Mouse (Mus musculus): ENCODE results near the gene Sh3d21. TPM values are rescaled to one million over a fixed set of nuclear protein-coding genes. Genes with fewer than 3 reads are reported as not detected.

Sh3d21 gene
- total and polyA plus RNA-seq, 3 experiments: 0.31 to 1.3 TPM; not detected in 1

- no peaks in the 10 kb centered on the region for H3K27me3 ChIP-seq (ENCODE audit: control insufficient read depth in 1 of 2, insufficient read depth in 2 of 2, low read length in 2 of 2)
- H3K9me3 ChIP-seq (replicated peaks; ENCODE audit: insufficient read depth, low read length): no peaks in the 10 kb centered on the region
- no peaks in the 10 kb centered on the region for H3K4me1 ChIP-seq (ENCODE audit: control insufficient read depth in 1 of 2, insufficient read depth in 2 of 2, low read length in 2 of 2)
- H3K27ac ChIP-seq (ENCODE audit: control insufficient read depth, low read depth, low read length): no peak overlapping the region
- no peak for TF ChIP-seq RCOR1 (IDR thresholded peaks at IDR 0.05; ENCODE audit: low read depth, low read length)
- no peak for TF ChIP-seq CHD2 (IDR thresholded peaks at IDR 0.05; ENCODE audit: low read length)
- no peak for TF ChIP-seq SMC3 (IDR thresholded peaks at IDR 0.05; ENCODE audit: low read depth, low read length)
- TF ChIP-seq CTCF (IDR thresholded peaks at IDR 0.05 in 2 of 3, conservative IDR thresholded peaks at IDR 0.05 in 1 of 3; ENCODE audit: control insufficient read depth in 1 of 3, insufficient read depth in 1 of 3, low read depth in 2 of 3, low read length in 3 of 3, poor library complexity in 1 of 3, severe bottlenecking in 1 of 3): no peak
- no peak for TF ChIP-seq TBP (IDR thresholded peaks at IDR 0.05; ENCODE audit: low read depth, low read length)
- TF ChIP-seq BHLHE40 (IDR thresholded peaks at IDR 0.05; ENCODE audit: borderline replicate concordance, low read depth, low read length): no peak
- no peak for TF ChIP-seq UBTF (IDR thresholded peaks at IDR 0.05; ENCODE audit: borderline replicate concordance, insufficient read depth, low read depth, low read length)
- TF ChIP-seq MYC (IDR thresholded peaks at IDR 0.05; ENCODE audit: low read depth, low read length): no peak
- no peak for TF ChIP-seq SIN3A (IDR thresholded peaks at IDR 0.05; ENCODE audit: low read length)
- TF ChIP-seq JUND (IDR thresholded peaks at IDR 0.05; ENCODE audit: low read depth, low read length): no peak
- no peak overlapping the region for H3K9ac ChIP-seq (ENCODE audit: control insufficient read depth, low read depth, low read length, poor library complexity, severe bottlenecking)
- peaks cover 0 to 8% of the 10 kb centered on the region in 2 experiments; a peak in 2 of 4 replicates for H3K36me3 ChIP-seq (ENCODE audit: control insufficient read depth in 1 of 2, insufficient read depth in 2 of 2, low read length in 2 of 2)
- DNase-seq (ENCODE audit: low read depth, low spot score): peak; percentile 19
- H3K4me3 ChIP-seq (ENCODE audit: control insufficient read depth in 1 of 2, insufficient read depth in 1 of 2, low read depth in 2 of 2, low read length in 2 of 2): no peak overlapping the region
- H3K79me2 ChIP-seq (ENCODE audit: control insufficient read depth, insufficient read depth, low read length, poor library complexity): no peaks in the 10 kb centered on the region
These were observed 31.8 kb downstream of the Sh3d21 start for GRCm38 (mm10) chr4:126131290-126132121.

DNA sequence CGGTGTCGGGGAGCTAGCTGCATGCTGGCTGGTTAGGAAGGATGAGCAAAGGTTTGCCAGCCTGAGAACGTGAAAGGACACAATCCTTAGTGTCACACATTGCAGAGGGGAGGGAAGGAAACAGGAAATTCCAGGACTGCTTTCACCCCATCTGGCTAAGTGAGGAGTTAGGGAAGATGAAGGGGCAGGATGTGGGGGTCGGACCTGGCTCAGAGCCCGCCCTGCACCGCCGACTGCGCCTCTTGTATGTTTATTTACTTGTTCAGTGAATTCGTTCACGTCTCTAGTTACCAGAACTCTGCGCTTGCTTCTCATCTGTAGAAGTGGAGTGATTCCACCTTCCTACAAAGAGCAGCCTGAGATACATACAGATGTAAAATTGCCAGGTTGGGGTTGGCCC, 32.8 kb downstream of the Sh3d21 start:
- peaks cover 0 to 4% of the 10 kb centered on the region in 2 experiments; a peak in 2 of 4 replicates for H3K36me3 ChIP-seq (ENCODE audit: control insufficient read depth in 1 of 2, insufficient read depth in 2 of 2, low read length in 2 of 2)
- TF ChIP-seq USF2 (IDR thresholded peaks at IDR 0.05; ENCODE audit: borderline replicate concordance in 1 of 2, insufficient read depth in 1 of 2, low read depth in 1 of 2, low read length in 2 of 2) (no peak), UBTF (IDR thresholded peaks at IDR 0.05; ENCODE audit: borderline replicate concordance, insufficient read depth, low read depth, low read length) (no peak), NELFE (IDR thresholded peaks at IDR 0.05; ENCODE audit: low read depth, low read length) (no peak), HCFC1 (IDR thresholded peaks at IDR 0.05; ENCODE audit: low read depth, low read length) (no peak), MAX (IDR thresholded peaks at IDR 0.05; ENCODE audit: low read length) (no peak), JUND (IDR thresholded peaks at IDR 0.05; ENCODE audit: low read depth, low read length) (no peak), E2F4 (IDR thresholded peaks at IDR 0.05; ENCODE audit: borderline replicate concordance, low read depth, low read length) (no peak), CHD1 (IDR thresholded peaks at IDR 0.05; ENCODE audit: low read depth, low read length) (no peak), POLR2AphosphoS2 (IDR thresholded peaks at IDR 0.05; ENCODE audit: low read length) (no peak), CHD2 (IDR thresholded peaks at IDR 0.05; ENCODE audit: low read length) (no peak), ZMIZ1 (IDR thresholded peaks at IDR 0.05; ENCODE audit: low read depth, low read length) (no peak)
- no peaks in the 10 kb centered on the region for H3K9me3 ChIP-seq (replicated peaks; ENCODE audit: insufficient read depth, low read length)
- no peak overlapping the region for H3K9ac ChIP-seq (ENCODE audit: control insufficient read depth, low read depth, low read length, poor library complexity, severe bottlenecking)
- no peaks in the 10 kb centered on the region for H3K27me3 ChIP-seq (ENCODE audit: control insufficient read depth in 1 of 2, insufficient read depth in 2 of 2, low read length in 2 of 2)
- no peak overlapping the region for H3K27ac ChIP-seq (ENCODE audit: control insufficient read depth, low read depth, low read length)
- no peaks in the 10 kb centered on the region for H3K79me2 ChIP-seq (ENCODE audit: control insufficient read depth, insufficient read depth, low read length, poor library complexity)
- no peak for DNase-seq (ENCODE audit: low read depth, low spot score)
- no peaks in the 10 kb centered on the region for H3K4me1 ChIP-seq (ENCODE audit: control insufficient read depth in 1 of 2, insufficient read depth in 2 of 2, low read length in 2 of 2)
- no peak overlapping the region for H3K4me3 ChIP-seq (ENCODE audit: control insufficient read depth in 1 of 2, insufficient read depth in 1 of 2, low read depth in 2 of 2, low read length in 2 of 2)
